Mouse (Mus musculus) cerebellum, adult 2 months (tissue): Measurements from ENCODE around the gene Syngr1.

Experiments
- CTCF ChIP-seq: fragments of 200-500 bp; IDR thresholded peaks from 2 replicates; pipeline ENCODE4 v1.5.1; 2011; ENCODE audit warnings: low read depth, mild to moderate bottlenecking, control low read depth, low read length, moderate library complexity, borderline replicate concordance; ENCODE audit not compliant: insufficient read depth
- POLR2A ChIP-seq: fragments of 200-500 bp; IDR thresholded peaks from 2 replicates; pipeline ENCODE4 v1.6.1; 2011; ENCODE audit warnings: low read length, control low read depth, borderline replicate concordance; ENCODE audit not compliant: insufficient read depth

DNA sequence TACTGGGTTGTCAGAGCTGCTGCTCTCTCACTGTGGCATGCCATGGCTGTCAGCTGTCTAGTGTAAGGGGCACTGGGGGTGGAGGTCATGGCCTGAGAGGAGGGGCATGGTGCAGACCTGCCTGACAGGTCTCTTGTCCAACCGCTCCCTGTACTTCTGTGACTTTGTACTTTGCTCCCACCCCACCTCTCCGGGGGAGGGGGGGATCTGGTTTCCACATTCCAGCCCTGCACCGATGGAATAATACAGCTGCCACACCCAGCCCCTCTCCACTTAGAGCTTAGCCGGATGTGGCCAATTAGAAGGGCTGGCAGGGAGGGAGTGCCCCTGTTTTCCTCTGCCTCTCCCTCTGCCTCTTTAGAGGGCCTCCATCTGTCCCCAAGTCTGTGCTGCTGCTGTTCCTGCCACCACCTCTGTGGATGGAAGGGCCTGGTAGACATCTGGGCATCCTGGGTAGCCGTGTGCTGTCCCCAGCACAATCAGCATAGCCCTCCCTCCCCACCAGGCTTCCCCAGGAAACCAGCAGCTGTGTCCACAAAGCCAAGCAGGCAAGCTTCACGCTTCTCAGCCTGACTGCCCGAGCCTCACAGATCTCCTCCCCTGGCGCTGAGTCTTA, 68.3 kb downstream of the Syngr1 start:
- TF ChIP-seq CTCF (no peak), POLR2A (no peak)
